Mouse (Mus musculus): ENCODE results near the gene Smad5. TPM values are rescaled to one million over a fixed set of nuclear protein-coding genes. Genes with fewer than 3 reads are reported as not detected.

Smad5 gene
- polyA plus RNA-seq, 1 experiment from 2014 or later, result 16.3 TPM

DNA sequence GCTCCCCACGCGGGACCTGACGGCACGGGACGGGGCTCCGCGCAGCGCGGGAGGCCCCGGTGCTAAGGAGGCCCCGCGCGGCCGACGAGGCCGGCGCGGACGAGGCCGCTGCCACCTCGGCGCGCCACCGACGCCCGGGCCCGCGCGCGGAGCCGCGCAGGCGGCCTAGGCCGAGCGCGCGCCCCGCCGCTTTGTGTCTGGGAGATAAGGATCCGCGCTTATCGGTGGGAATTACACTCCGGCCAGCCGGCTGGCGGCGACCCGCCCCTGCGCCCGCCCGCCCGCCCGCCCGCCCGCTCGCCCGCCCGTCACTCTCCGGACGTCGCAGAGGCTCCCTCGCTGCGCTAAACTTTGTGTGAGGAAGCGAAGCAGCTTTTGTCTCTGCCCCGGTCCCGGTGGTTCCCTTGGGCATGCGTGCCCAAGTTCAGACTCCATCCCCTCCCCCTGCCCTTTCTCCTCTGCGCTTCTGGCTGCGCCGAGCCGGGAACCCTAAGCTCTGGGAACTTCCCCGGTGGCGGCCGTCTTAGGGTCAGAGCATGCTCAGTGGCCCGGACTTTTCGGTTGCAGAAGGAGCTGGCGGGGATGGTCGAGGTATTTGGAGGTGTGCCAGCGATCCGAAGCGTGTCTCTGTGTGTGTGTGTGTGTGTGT, 536 bp downstream of the Smad5 start:
- no peaks in the 10 kb centered on the region for H3K9me3 ChIP-seq (replicated peaks)
- H3K4me2 ChIP-seq, result peak overlapping the region; percentile 77
- WGBS, result 0% methylated on average over 40 of the region's 80 CpGs
- ATAC-seq (ENCODE audit: low FRiP score), result peak; percentile 82
- no peaks in the 10 kb centered on the region for H3K36me3 ChIP-seq
- peak overlapping the region; percentile 73 for H3K4me3 ChIP-seq (replicated peaks)
- peak overlapping the region; percentile 99 for H3K27ac ChIP-seq (replicated peaks)
- peak overlapping the region; percentile 93 for H3K9ac ChIP-seq (replicated peaks)
- no peaks in the 10 kb centered on the region for H3K27me3 ChIP-seq (replicated peaks)
- H3K4me1 ChIP-seq, result peaks cover 57% of the 10 kb centered on the region

DNA sequence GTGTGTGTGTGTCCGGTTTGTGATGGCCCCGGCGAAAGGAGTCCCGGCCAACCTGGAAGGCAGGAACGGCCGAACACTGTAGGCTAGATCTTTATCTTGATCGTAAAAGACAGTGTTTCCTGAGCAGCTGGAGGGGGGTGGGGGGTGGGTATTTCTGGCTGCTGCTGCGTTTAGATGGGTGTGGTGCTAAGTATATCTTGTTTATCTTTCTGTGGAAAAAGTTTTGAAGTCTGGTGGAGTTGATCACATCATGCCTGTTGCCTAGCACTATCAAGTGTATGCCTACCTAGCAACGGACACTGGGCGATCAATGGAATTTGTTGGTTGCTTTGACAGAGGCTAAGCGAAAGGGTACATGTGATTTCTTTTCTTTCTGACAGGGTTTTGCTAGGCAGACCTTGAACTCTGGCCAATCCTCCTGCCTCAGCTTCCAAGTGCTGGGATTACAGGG, 1.1 kb downstream of the Smad5 start:
- WGBS, result under 1% methylated on average over 11 of the region's 11 CpGs
- peak; percentile 32 for ATAC-seq (ENCODE audit: low FRiP score)
- no peaks in the 10 kb centered on the region for H3K36me3 ChIP-seq
- H3K27ac ChIP-seq (replicated peaks), result peak overlapping the region; percentile 99
- peak overlapping the region; percentile 73 for H3K4me3 ChIP-seq (replicated peaks)
- no peaks in the 10 kb centered on the region for H3K9me3 ChIP-seq (replicated peaks)
- H3K4me2 ChIP-seq, result peak overlapping the region; percentile 77
- H3K27me3 ChIP-seq (replicated peaks), result no peaks in the 10 kb centered on the region
- peaks cover 52% of the 10 kb centered on the region for H3K4me1 ChIP-seq
- peak overlapping the region; percentile 93 for H3K9ac ChIP-seq (replicated peaks)

DNA sequence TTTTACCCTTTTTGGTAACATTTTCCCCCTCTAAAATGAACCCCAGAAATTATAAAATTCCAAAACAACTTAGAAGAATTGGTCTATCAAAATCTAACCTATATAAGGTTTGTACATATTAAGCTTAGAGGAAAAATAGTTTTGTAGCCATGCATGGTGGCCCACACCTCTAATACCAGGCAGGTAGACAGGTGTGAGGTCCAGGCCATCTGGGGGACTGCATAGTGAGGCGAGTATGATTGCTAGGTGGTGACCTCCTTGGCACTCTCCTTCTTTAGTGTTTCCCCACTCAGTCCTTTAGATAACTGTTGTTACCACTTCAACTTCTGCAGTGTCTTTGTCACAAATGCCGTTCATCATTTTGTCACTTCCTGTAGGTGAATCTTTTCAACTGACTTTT, 1.8 kb downstream of the Smad5 start:
- peak overlapping the region; percentile 93 for H3K9ac ChIP-seq (replicated peaks)
- peak overlapping the region; percentile 73 for H3K4me3 ChIP-seq (replicated peaks)
- H3K27me3 ChIP-seq (replicated peaks), result no peaks in the 10 kb centered on the region
- ATAC-seq (ENCODE audit: low FRiP score), result no peak
- H3K9me3 ChIP-seq (replicated peaks), result no peaks in the 10 kb centered on the region
- peak overlapping the region; percentile 77 for H3K4me2 ChIP-seq
- WGBS, result 84% methylated on average over 2 of the region's 2 CpGs
- peak overlapping the region; percentile 99; the same call in 1 of the 2 replicates for H3K27ac ChIP-seq (replicated peaks)
- peaks cover 58% of the 10 kb centered on the region for H3K4me1 ChIP-seq
- H3K36me3 ChIP-seq, result no peaks in the 10 kb centered on the region

GRCm38 (mm10) chr13:56707111-56707510, 4.3 kb downstream of the Smad5 start:
- no peaks in the 10 kb centered on the region for H3K27me3 ChIP-seq (replicated peaks)
- ATAC-seq (ENCODE audit: low FRiP score), result no peak
- H3K4me2 ChIP-seq, result peak overlapping the region; percentile 9
- H3K9me3 ChIP-seq (replicated peaks), result no peaks in the 10 kb centered on the region
- WGBS, result 89% methylated on average over 4 of the region's 4 CpGs
- H3K9ac ChIP-seq (replicated peaks), result no peak overlapping the region
- H3K4me3 ChIP-seq (replicated peaks), result no peak overlapping the region
- H3K4me1 ChIP-seq, result peaks cover 65% of the 10 kb centered on the region
- H3K36me3 ChIP-seq, result 0 out of 2 replicates have a peak, but pooled peaks cover 1% of the 10 kb centered on the region
- no peak overlapping the region for H3K27ac ChIP-seq (replicated peaks)

DNA sequence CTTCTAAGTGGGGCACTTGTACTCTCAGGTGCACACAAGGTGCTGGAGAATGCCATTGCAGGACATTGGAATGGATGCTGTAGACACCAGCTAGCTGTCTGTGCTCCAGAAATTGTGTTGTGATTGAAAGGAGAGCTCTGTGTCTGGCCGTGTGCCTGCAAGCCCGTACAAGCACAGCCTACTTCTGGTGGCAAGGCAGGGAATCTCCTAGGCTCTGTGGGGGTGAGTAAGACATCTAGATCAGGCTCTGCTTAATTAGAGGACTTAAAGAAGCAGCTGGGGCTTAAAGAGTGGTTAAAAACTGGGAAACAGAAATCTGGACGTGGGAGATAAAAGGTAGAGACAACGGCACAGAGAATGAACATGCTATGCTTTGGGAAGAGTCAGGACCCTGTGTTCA, 4.8 kb downstream of the Smad5 start:
- Histone ChIP-seq H3K27ac (replicated peaks) (no peak overlapping the region), H3K36me3 (peaks cover 3% of the 10 kb centered on the region; the same call in 1 of the 2 replicates), H3K9ac (replicated peaks) (no peak overlapping the region), H3K4me1 (peaks cover 61% of the 10 kb centered on the region), H3K9me3 (replicated peaks) (no peaks in the 10 kb centered on the region), H3K4me3 (replicated peaks) (no peak overlapping the region), H3K27me3 (replicated peaks) (no peaks in the 10 kb centered on the region), H3K4me2 (peak overlapping the region; percentile 9)
- ATAC-seq (ENCODE audit: low FRiP score), result no peak
- WGBS, result 81% methylated on average over 4 of the region's 4 CpGs

DNA sequence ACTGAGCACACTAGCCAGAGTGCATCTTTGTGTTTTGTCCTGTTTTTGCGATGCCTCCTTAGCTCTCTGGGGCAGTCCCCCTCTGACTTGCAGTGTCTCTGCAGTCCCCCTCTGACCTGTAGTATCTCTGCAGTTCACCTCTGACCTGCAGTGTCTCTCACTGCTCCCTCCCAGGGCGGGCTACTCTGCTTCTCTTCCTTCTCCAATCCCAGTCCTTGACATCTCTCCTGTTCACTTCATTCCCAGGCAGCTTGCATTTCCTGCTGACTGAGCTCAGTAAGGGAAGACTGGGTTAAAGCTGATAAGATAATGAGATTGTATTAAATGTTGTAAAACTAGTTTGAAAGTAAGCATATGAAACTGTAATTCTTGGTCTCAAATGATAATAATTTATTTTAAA, 7.8 kb downstream of the Smad5 start:
- Histone ChIP-seq H3K36me3 (peaks cover 3% of the 10 kb centered on the region; the same call in 1 of the 2 replicates), H3K4me2 (no peak overlapping the region), H3K27me3 (replicated peaks) (no peaks in the 10 kb centered on the region), H3K9ac (replicated peaks) (no peak overlapping the region), H3K4me1 (peaks cover 42% of the 10 kb centered on the region), H3K9me3 (replicated peaks) (no peaks in the 10 kb centered on the region), H3K4me3 (replicated peaks) (no peak overlapping the region), H3K27ac (replicated peaks) (no peak overlapping the region)
- ATAC-seq (ENCODE audit: low FRiP score), result no peak
- WGBS, result 78% methylated on average over 2 of the region's 2 CpGs

- no peak overlapping the region for H3K4me2 ChIP-seq
- ATAC-seq (ENCODE audit: low FRiP score), result no peak
- peaks cover 27% of the 10 kb centered on the region for H3K4me1 ChIP-seq
- H3K9ac ChIP-seq (replicated peaks), result no peak overlapping the region
- H3K9me3 ChIP-seq (replicated peaks), result no peaks in the 10 kb centered on the region
- H3K27me3 ChIP-seq (replicated peaks), result no peaks in the 10 kb centered on the region
- no peak overlapping the region for H3K27ac ChIP-seq (replicated peaks)
- no peak overlapping the region for H3K4me3 ChIP-seq (replicated peaks)
- WGBS, result 100% methylated on average over 2 of the region's 2 CpGs
- peaks cover 3% of the 10 kb centered on the region; the same call in 1 of the 2 replicates for H3K36me3 ChIP-seq
Observed at GRCm38 (mm10) chr13:56712221-56712620, 9.4 kb downstream of the Smad5 start.

DNA sequence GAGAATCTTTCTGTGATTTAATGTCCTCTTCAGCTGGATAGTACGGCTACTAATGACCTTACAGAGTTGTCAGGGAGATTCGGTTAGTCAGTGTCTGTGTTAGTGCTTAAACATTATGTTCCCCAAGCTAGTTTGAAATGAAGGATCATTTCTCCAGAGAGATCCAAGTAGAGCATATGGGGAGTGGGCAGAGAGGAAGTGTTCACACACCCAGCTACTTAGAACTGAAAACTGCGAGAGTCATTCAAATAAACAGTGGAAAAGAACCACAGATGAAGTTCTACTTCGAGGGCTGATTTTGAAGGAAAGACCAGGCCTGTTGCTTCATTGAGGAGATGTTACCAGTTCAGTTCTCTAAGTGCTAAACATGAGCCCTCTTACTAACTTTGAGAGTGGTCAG, 23.7 kb downstream of the Smad5 start:
- Histone ChIP-seq H3K9me3 (replicated peaks) (no peaks in the 10 kb centered on the region), H3K4me1 (0 out of 2 replicates have a peak, but pooled peaks cover 11% of the 10 kb centered on the region), H3K27me3 (replicated peaks) (no peaks in the 10 kb centered on the region), H3K9ac (replicated peaks) (no peak overlapping the region), H3K4me3 (replicated peaks) (no peak overlapping the region), H3K36me3 (peaks cover 41% of the 10 kb centered on the region), H3K27ac (replicated peaks) (no peak overlapping the region), H3K4me2 (no peak overlapping the region)
- WGBS, result 77% methylated on average over 4 of the region's 4 CpGs
- ATAC-seq (ENCODE audit: low FRiP score), result no peak

- Histone ChIP-seq H3K4me1 (0 out of 2 replicates have a peak, but pooled peaks cover 8% of the 10 kb centered on the region), H3K4me2 (no peak overlapping the region), H3K36me3 (peaks cover 53% of the 10 kb centered on the region), H3K4me3 (replicated peaks) (no peak overlapping the region), H3K9me3 (replicated peaks) (no peaks in the 10 kb centered on the region), H3K27ac (replicated peaks) (no peak overlapping the region), H3K9ac (replicated peaks) (no peak overlapping the region), H3K27me3 (replicated peaks) (no peaks in the 10 kb centered on the region)
- 98% methylated on average over 7 of the region's 7 CpGs for WGBS
- ATAC-seq (ENCODE audit: low FRiP score), result no peak
Observed at GRCm38 (mm10) chr13:56729046-56729445, 26.2 kb downstream of the Smad5 start.

- H3K4me2 ChIP-seq, result no peak overlapping the region
- no peak overlapping the region for H3K4me3 ChIP-seq (replicated peaks)
- H3K9me3 ChIP-seq (replicated peaks), result no peaks in the 10 kb centered on the region
- ATAC-seq (ENCODE audit: low FRiP score), result no peak
- no peak overlapping the region for H3K27ac ChIP-seq (replicated peaks)
- 92% methylated on average over 4 of the region's 4 CpGs for WGBS
- H3K9ac ChIP-seq (replicated peaks), result no peak overlapping the region
- no peaks in the 10 kb centered on the region for H3K27me3 ChIP-seq (replicated peaks)
- H3K4me1 ChIP-seq, result no peaks in the 10 kb centered on the region
- peaks cover 73% of the 10 kb centered on the region for H3K36me3 ChIP-seq
Observed at GRCm38 (mm10) chr13:56734617-56735016, 31.8 kb downstream of the Smad5 start.

GRCm38 (mm10) chr13:56735212-56735875, 32.5 kb downstream of the Smad5 start:
- 60% methylated on average over 6 of the region's 6 CpGs for WGBS
- H3K27ac ChIP-seq (replicated peaks), result no peak overlapping the region
- no peak overlapping the region for H3K9ac ChIP-seq (replicated peaks)
- no peaks in the 10 kb centered on the region for H3K27me3 ChIP-seq (replicated peaks)
- H3K4me1 ChIP-seq, result no peaks in the 10 kb centered on the region
- H3K36me3 ChIP-seq, result peaks cover 72% of the 10 kb centered on the region
- no peaks in the 10 kb centered on the region for H3K9me3 ChIP-seq (replicated peaks)
- ATAC-seq (ENCODE audit: low FRiP score), result no peak
- no peak overlapping the region for H3K4me2 ChIP-seq
- no peak overlapping the region for H3K4me3 ChIP-seq (replicated peaks)

DNA sequence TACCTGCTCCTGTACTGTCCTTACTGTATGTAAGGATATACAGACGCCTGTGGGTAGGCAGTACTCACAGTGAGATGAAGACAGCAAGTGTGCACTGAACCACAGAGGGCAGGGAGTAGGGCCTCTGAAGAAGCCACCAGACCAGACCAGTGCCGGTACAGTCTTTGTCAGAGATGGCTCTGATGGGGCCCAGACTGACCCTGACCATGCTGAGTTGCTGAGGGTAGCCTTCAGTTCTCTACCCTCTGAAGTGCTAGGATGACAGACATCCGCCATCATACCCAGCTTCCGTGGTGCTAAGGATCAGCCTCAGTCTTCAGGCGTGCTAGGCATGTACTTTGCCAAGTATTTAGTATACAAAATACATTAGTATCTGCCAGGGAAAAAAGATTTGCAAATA, 36.7 kb downstream of the Smad5 start:
- Histone ChIP-seq H3K36me3 (peaks cover 42% of the 10 kb centered on the region), H3K4me2 (no peak overlapping the region), H3K9ac (replicated peaks) (no peak overlapping the region), H3K27me3 (replicated peaks) (no peaks in the 10 kb centered on the region), H3K9me3 (replicated peaks) (no peaks in the 10 kb centered on the region), H3K4me3 (replicated peaks) (no peak overlapping the region), H3K27ac (replicated peaks) (no peak overlapping the region), H3K4me1 (no peaks in the 10 kb centered on the region)
- no peak for ATAC-seq (ENCODE audit: low FRiP score)
- 96% methylated on average over 5 of the region's 5 CpGs for WGBS

Data from neural tube, embryonic 15.5 days (tissue).